Comparison of ENCODE assay signal across 8 mouse cellular contexts in genomic region chr19:21271741-21272654, GRCm38 (mm10). TPM values are rescaled to one million over a fixed set of nuclear protein-coding genes. Genes with fewer than 3 reads are reported as not detected.
DNase-seq lines count a peak whose midpoint lies in the region; ATAC-seq and TF ChIP-seq lines count a peak whose summit lies in the region.

Zfand5 (plus strand) TSS chr19:21272278.

- H3K9ac ChIP-seq in heart, embryonic 11.5 days (ENCODE audit: low read depth, low read length) = peak within 1 kb of the TSS; percentile 100
- H3K9ac ChIP-seq in kidney, embryonic 16.5 days (replicated peaks; ENCODE audit: low read length) = peak within 1 kb of the TSS; percentile 100
- peak within 1 kb of the TSS; percentile 97 for H3K9ac ChIP-seq in liver, adult 2 months (ENCODE audit: low read depth, low read length)

- no peak for TF ChIP-seq CTCF in liver, adult 2 months (IDR thresholded peaks at IDR 0.05; ENCODE audit: low read depth, low read length)

- peak; percentile 99 to 100 for DNase-seq in B cell, adult 2 months
- peak; percentile 98 for DNase-seq in brain, adult 2 months (ENCODE audit: low read depth, low spot score)
- DNase-seq in liver, adult 2 months (ENCODE audit: extremely low read depth, low read depth, low spot score) = peak; percentile 87
- peak; percentile 97 for DNase-seq in splenic B cell, adult 2 months (ENCODE audit: low read depth, low spot score)

- no peaks in the 10 kb centered on the region; the same call in 1 of the 2 replicates for H3K4me1 ChIP-seq in heart, embryonic 11.5 days (ENCODE audit: control insufficient read depth, insufficient read depth, low read length)
- H3K4me1 ChIP-seq in kidney, embryonic 16.5 days (ENCODE audit: insufficient read depth, low read length) = peaks cover 5% of the 10 kb centered on the region
- peaks cover 5% of the 10 kb centered on the region; the same call in 1 of the 2 replicates for H3K4me1 ChIP-seq in liver, adult 2 months (ENCODE audit: control insufficient read depth, insufficient read depth, low read length)

- WGBS in heart, embryonic 11.5 days (ENCODE audit: insufficient replicate concordance) = under 1% methylated on average over 81 of the region's 118 CpGs
- 0% methylated on average over 101 of the region's 118 CpGs for WGBS in kidney, embryonic 16.5 days
- WGBS in liver, adult 2 months = under 1% methylated on average over 114 of the region's 118 CpGs

- peaks cover 11% of the 10 kb centered on the region; the same call in 1 of the 2 replicates for H3K79me2 ChIP-seq in liver, adult 2 months (ENCODE audit: control insufficient read depth, insufficient read depth, low read length)
- H3K79me2 ChIP-seq in myocyte (ENCODE audit: control insufficient read depth, insufficient read depth) = peaks cover 44% of the 10 kb centered on the region

- H3ac ChIP-seq in myocyte (ENCODE audit: control insufficient read depth, insufficient read length) = peak within 1 kb of the TSS; percentile 89

- H3K9me3 ChIP-seq in heart, embryonic 11.5 days (replicated peaks; ENCODE audit: control insufficient read depth, low read length) = no peaks in the 10 kb centered on the region
- H3K9me3 ChIP-seq in kidney, embryonic 16.5 days (ENCODE audit: low read length) = no peaks in the 10 kb centered on the region

- H3K36me3 ChIP-seq in heart, embryonic 11.5 days (ENCODE audit: control insufficient read depth, insufficient read depth, low read length) = peaks cover 3% of the 10 kb centered on the region
- H3K36me3 ChIP-seq in kidney, embryonic 16.5 days (ENCODE audit: insufficient read depth, low read length) = peaks cover 2% of the 10 kb centered on the region
- peaks cover 8% of the 10 kb centered on the region for H3K36me3 ChIP-seq in liver, adult 2 months (ENCODE audit: control insufficient read depth, insufficient read depth, low read length)
- peaks cover 8% of the 10 kb centered on the region for H3K36me3 ChIP-seq in myocyte (ENCODE audit: control insufficient read depth, insufficient read depth)
- H3K36me3 ChIP-seq in splenic B cell, adult 2 months (ENCODE audit: control insufficient read depth, insufficient read depth, low read length, poor library complexity, severe bottlenecking) = no peaks in the 10 kb centered on the region; the same call in 1 of the 2 replicates

- peak within 1 kb of the TSS; percentile 61 for H3K4me2 ChIP-seq in heart, embryonic 11.5 days
- H3K4me2 ChIP-seq in kidney, embryonic 16.5 days (replicated peaks; ENCODE audit: low read depth, low read length) = peak within 1 kb of the TSS; percentile 74
- H3K4me2 ChIP-seq in myocyte (ENCODE audit: low read depth) = peak within 1 kb of the TSS; percentile 88

- TF ChIP-seq POLR2A in liver, adult 2 months (IDR thresholded peaks at IDR 0.05; ENCODE audit: extremely low read depth, insufficient read depth, low read length) = peak; percentile 100
- peak; percentile 99 for TF ChIP-seq POLR2A in myocyte (IDR thresholded peaks at IDR 0.05; ENCODE audit: insufficient read length, low read depth)

- H3K4me3 ChIP-seq in heart, embryonic 11.5 days (ENCODE audit: low read depth, low read length) = peak within 1 kb of the TSS; percentile 95
- H3K4me3 ChIP-seq in kidney, embryonic 16.5 days (ENCODE audit: low read length) = peak within 1 kb of the TSS; percentile 72
- peak within 1 kb of the TSS; percentile 74 for H3K4me3 ChIP-seq in liver, adult 2 months (ENCODE audit: insufficient read depth, low read depth, low read length)
- peak within 1 kb of the TSS; percentile 64 for H3K4me3 ChIP-seq in myocyte

- H3K27me3 ChIP-seq in heart, embryonic 11.5 days (ENCODE audit: control insufficient read depth, insufficient read depth, low read length) = no peaks in the 10 kb centered on the region
- H3K27me3 ChIP-seq in kidney, embryonic 16.5 days (ENCODE audit: insufficient read depth, low read length) = no peaks in the 10 kb centered on the region
- no peaks in the 10 kb centered on the region for H3K27me3 ChIP-seq in liver, adult 2 months (ENCODE audit: control insufficient read depth, insufficient read depth, low read length)
- H3K27me3 ChIP-seq in myocyte (ENCODE audit: control insufficient read depth, insufficient read depth, insufficient read length) = no peaks in the 10 kb centered on the region
- no peaks in the 10 kb centered on the region for H3K27me3 ChIP-seq in splenic B cell, adult 2 months (ENCODE audit: control insufficient read depth, insufficient read depth, low read length, poor library complexity, severe bottlenecking)

- ATAC-seq in erythroblast, adult 5-6 weeks (replicated peaks; ENCODE audit: low FRiP score, poor library complexity, severe bottlenecking) = peak; percentile 80
- peak; percentile 94 for ATAC-seq in heart, embryonic 11.5 days (replicated peaks; ENCODE audit: insufficient number of reproducible peaks, low FRiP score, low TSS enrichment)
- ATAC-seq in kidney, embryonic 16.5 days (ENCODE audit: low FRiP score, low TSS enrichment) = peak; percentile 97

- peak within 1 kb of the TSS; percentile 100 for H3K27ac ChIP-seq in heart, embryonic 11.5 days (ENCODE audit: low read depth, low read length)
- H3K27ac ChIP-seq in kidney, embryonic 16.5 days (ENCODE audit: low read length) = peak within 1 kb of the TSS; percentile 100
- peak within 1 kb of the TSS; percentile 91 for H3K27ac ChIP-seq in liver, adult 2 months (replicated peaks; ENCODE audit: insufficient read depth, low read depth, low read length)

TF ChIP-seq in myocyte, 11 proteins besides CTCF, POLR2A, EP300 and RAD21:
- TF ChIP-seq POLR2AphosphoS2 (IDR thresholded peaks at IDR 0.05; ENCODE audit: insufficient read length, low read depth) = peak; percentile 100
- peak; percentile 31 for TF ChIP-seq TCF3 (IDR thresholded peaks at IDR 0.05; ENCODE audit: insufficient read length, low read depth)
- TF ChIP-seq MYOG (IDR thresholded peaks at IDR 0.05; ENCODE audit: control insufficient read depth in 1 of 3, insufficient read depth in 1 of 3, insufficient read length in 2 of 3, low read depth in 2 of 3) = peak in 1 of 3 experiments; percentile 50
- peak; percentile 68 for TF ChIP-seq REST (IDR thresholded peaks at IDR 0.05; ENCODE audit: insufficient read depth, insufficient read length)
- peak in 1 of 3 experiments; percentile 32 for TF ChIP-seq MYOD1 (IDR thresholded peaks at IDR 0.05; ENCODE audit: control insufficient read depth in 1 of 3, insufficient read length in 2 of 3, low read depth in 2 of 3)
- TF ChIP-seq E2F4 (IDR thresholded peaks at IDR 0.05; ENCODE audit: insufficient read depth) = no peak

RNA-seq across cellular contexts. Expression of gene Zfand5, which starts in this region (rescaled TPM):
- 187 and 214 TPM in 2 replicates for total RNA-seq in erythroblast, adult 5-6 weeks (2015; ENCODE audit: low replicate concordance)
- total RNA-seq in erythroblast, adult 5-6 weeks (2017; ENCODE audit: low replicate concordance) = 274 and 279 TPM in 2 replicates
- 100 and 101 TPM in 2 replicates for polyA plus RNA-seq in heart, embryonic 11.5 days (2014; fragmentation: Nextera tagmentation; extraction: Ambion mirVana)
- 79.6 and 79.7 TPM in 2 replicates for polyA plus RNA-seq in kidney, embryonic 16.5 days (2015; fragmentation: Nextera tagmentation; extraction: Ambion mirVana)
- 37.9 and 39.7 TPM in 2 replicates for total RNA-seq in liver, adult 2 months (2014; rRNA removed)
- 7.6 and 8.7 TPM in 2 replicates for polyA plus RNA-seq in liver, adult 2 months (2012; rRNA removed)
- polyA plus RNA-seq in myocyte (2012; fragmentation: generic; extraction: Trizol) = 36.9 TPM

Comparison
In these comparisons a context has a peak if more than half of its experiments do, and no peak if none do; other contexts are left out.
1. Peak in every context shown above with its lines: DNase-seq, ATAC-seq, H3K4me3 ChIP-seq and H3K27ac ChIP-seq.